Mouse (Mus musculus) olfactory bulb, adult 2 months (tissue): Measurements from ENCODE around the gene Ifnar1. TPM values are rescaled to one million over a fixed set of nuclear protein-coding genes. Genes with fewer than 3 reads are reported as not detected.

ENCODE experiments used
- H3K27ac ChIP-seq: fragments of 200-500 bp; 2 replicates; pipeline ENCODE4 v1.5.1; 2012; ENCODE audit warnings: low read depth, low read length; ENCODE audit not compliant: insufficient read depth
- H3K4me1 ChIP-seq: fragments of 200-500 bp; 2 replicates; pipeline ENCODE4 v1.6.1; 2012; ENCODE audit warnings: low read length; ENCODE audit not compliant: control insufficient read depth, insufficient read depth
- H3K4me3 ChIP-seq: fragments of 200-500 bp; 2 replicates; pipeline ENCODE4 v1.5.1; 2012; ENCODE audit warnings: mild to moderate bottlenecking, low read depth, low read length, moderate library complexity; ENCODE audit not compliant: insufficient read depth
- CTCF ChIP-seq: fragments of 200-500 bp; IDR thresholded peaks from 2 replicates; pipeline ENCODE4 v1.5.1; 2012; ENCODE audit warnings: low read depth, mild to moderate bottlenecking, low read length, moderate library complexity; ENCODE audit not compliant: insufficient read depth
- POLR2A ChIP-seq: fragments of 200-500 bp; IDR thresholded peaks from 2 replicates; pipeline ENCODE4 v1.6.1; 2012; ENCODE audit warnings: mild to moderate bottlenecking, low read depth, low read length, moderate library complexity; ENCODE audit not compliant: insufficient read depth
- whole genome bisulfite sequencing: fragments of 180-500 bp; shearing (Covaris S2); methylation state at CpG from one replicate; pipeline ENCODE4 v1.1.7; 2018; 5-methylcytosine and 5-hydroxymethylcytosine counted together
- polyA plus RNA-seq: library from polyadenylated mRNA; stranded (reverse); fragments of >200 nt; gene quantifications from 2 replicates; pipeline ENCODE4 v1.2.4, GENCODE M21; 2012; ENCODE audit warnings: low replicate concordance; ENCODE audit not compliant: missing spikeins, insufficient read depth, insufficient read length

The Ifnar1 gene
- polyA plus RNA-seq, 1 experiment = not detected

- peaks cover 8% of the 10 kb centered on the region; the same call in 1 of the 2 replicates for H3K4me1 ChIP-seq
- 23% methylated on average over 5 of the region's 5 CpGs for WGBS
- peak overlapping the region; percentile 77; the same call in 1 of the 2 replicates for H3K27ac ChIP-seq
- H3K4me3 ChIP-seq = peak overlapping the region; percentile 83; the same call in 1 of the 2 replicates
- TF ChIP-seq POLR2A (no peak), CTCF (no peak)
Measured at GRCm38 (mm10) chr16:91485841-91486240, 803 bp downstream of the Ifnar1 start.

DNA sequence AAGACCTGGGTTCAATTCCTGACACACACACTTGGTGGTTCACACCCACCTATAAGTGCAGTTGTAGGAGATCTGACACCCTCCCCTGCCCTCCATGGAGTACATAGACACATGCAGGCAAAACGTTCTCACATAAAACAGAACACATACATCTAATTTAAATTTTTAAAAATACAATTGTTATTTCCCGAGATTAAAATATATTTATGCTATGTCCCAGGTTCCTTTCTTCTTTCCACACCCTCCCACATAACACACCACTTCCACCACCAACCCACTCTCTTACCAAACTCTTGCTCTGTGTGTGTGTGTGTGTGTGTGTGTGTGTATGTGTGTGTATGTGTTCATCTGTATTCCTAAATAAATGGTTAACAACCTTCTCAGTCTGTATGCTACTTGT lies 3.0 kb downstream of the Ifnar1 start:
- H3K27ac ChIP-seq = no peak overlapping the region
- peaks cover 8% of the 10 kb centered on the region; the same call in 1 of the 2 replicates for H3K4me1 ChIP-seq
- TF ChIP-seq CTCF (no peak), POLR2A (no peak)
- WGBS = 68% methylated on average over 2 of the region's 2 CpGs
- H3K4me3 ChIP-seq = no peak overlapping the region

- no peak for TF ChIP-seq CTCF
- TF ChIP-seq POLR2A = no peak
- WGBS = 84% methylated on average over 4 of the region's 4 CpGs
- Histone ChIP-seq H3K4me1 (peaks cover 8% of the 10 kb centered on the region; the same call in 1 of the 2 replicates), H3K27ac (no peak overlapping the region), H3K4me3 (no peak overlapping the region)
Measured at GRCm38 (mm10) chr16:91490897-91491296, 5.9 kb downstream of the Ifnar1 start.

- TF ChIP-seq CTCF = no peak
- TF ChIP-seq POLR2A = no peak
- H3K27ac ChIP-seq = no peak overlapping the region
- 91% methylated on average over 3 of the region's 3 CpGs for WGBS
- no peak overlapping the region for H3K4me3 ChIP-seq
- 0 out of 2 replicates have a peak, but pooled peaks cover 5% of the 10 kb centered on the region for H3K4me1 ChIP-seq
Measured at GRCm38 (mm10) chr16:91491473-91491872, 6.4 kb downstream of the Ifnar1 start.

DNA sequence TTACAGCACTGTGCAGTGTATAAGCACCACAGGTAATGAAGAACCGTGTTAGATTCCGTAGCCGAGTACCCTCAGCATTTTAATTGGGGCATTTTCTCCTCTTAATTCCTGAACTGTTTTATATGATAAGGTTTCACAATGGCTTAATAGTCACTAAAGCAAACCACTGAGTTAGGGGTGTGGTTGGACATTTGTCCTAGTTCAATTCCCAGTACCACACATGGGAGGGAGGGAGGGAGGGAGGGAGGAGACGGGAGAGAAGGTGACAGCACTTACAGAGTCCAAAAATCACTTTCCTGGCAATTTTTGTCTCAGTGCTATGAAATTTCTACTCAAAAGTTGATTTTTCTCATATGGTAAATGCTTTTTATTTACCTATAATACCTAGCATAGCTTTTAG lies 10.5 kb downstream of the Ifnar1 start:
- WGBS = 87% methylated on average over 4 of the region's 4 CpGs
- Histone ChIP-seq H3K4me1 (no peaks in the 10 kb centered on the region), H3K4me3 (no peak overlapping the region), H3K27ac (no peak overlapping the region)
- TF ChIP-seq POLR2A (no peak), CTCF (no peak)

DNA sequence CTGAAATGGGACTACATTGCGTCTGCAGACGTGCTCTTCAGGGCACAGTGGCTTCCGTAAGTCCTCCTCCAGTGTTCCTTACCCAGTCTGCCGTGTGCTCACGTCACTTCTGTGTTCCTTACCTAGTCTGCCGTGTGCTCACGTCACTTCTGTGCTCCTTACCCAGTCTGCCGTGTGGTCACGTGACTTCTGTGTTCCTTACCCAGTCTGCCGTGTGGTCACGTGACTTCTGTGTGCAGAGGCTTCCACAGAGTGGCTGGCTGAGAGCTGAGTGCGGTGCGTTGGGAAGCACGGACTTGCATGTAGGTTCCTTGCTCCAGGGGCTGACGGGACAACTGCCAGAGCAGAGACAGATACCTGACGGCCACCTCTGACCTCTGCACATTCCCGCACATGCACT lies 11.2 kb downstream of the Ifnar1 start:
- TF ChIP-seq CTCF (no peak), POLR2A (no peak)
- H3K4me1 ChIP-seq = no peaks in the 10 kb centered on the region
- no peak overlapping the region for H3K27ac ChIP-seq
- WGBS = 96% methylated on average over 17 of the region's 17 CpGs
- no peak overlapping the region for H3K4me3 ChIP-seq

DNA sequence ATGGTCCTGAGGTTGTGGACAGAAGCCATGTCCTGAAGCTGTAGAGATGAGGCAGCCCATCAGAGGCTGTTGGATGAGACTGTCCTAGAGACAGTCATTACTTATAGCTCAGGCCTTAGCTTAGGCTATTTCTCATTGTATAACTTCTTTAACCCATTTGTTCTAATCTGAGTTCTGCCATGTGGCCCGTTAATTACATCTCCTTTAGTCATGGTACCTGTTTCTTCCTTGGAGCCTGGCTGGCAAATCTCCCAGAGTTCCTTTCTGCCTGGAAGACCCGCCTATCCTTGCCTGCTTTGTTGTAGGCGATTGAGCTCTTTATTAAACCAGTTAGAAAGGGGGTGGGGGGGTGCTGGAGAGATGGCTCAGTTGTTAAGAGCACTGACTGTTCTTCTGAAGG lies 11.7 kb downstream of the Ifnar1 start:
- TF ChIP-seq POLR2A (no peak), CTCF (no peak)
- no peak overlapping the region for H3K4me3 ChIP-seq
- H3K4me1 ChIP-seq = no peaks in the 10 kb centered on the region
- no peak overlapping the region for H3K27ac ChIP-seq
- 83% methylated on average over 3 of the region's 3 CpGs for WGBS

DNA sequence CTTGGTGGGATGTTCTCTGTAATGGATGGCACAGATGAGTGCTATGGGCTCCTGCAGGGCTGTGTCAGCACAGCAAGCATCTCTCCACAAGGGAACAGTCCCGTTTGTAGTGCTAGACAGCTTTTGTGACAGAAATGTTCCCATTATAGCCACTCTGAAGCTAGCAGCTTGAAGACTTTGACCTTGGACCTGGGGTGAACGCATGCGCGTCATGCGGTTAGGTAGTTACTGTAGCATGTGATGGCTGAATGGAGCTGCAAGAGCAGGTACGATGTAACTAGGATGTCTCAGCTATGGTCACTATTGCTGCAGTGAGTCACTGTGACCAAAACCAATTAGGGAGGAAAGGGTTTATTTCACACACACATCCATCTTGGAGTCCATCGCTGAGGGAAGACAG lies 13.0 kb downstream of the Ifnar1 start:
- H3K27ac ChIP-seq = no peak overlapping the region
- no peak overlapping the region for H3K4me3 ChIP-seq
- WGBS = 94% methylated on average over 7 of the region's 7 CpGs
- no peaks in the 10 kb centered on the region for H3K4me1 ChIP-seq
- TF ChIP-seq CTCF (no peak), POLR2A (no peak)

DNA sequence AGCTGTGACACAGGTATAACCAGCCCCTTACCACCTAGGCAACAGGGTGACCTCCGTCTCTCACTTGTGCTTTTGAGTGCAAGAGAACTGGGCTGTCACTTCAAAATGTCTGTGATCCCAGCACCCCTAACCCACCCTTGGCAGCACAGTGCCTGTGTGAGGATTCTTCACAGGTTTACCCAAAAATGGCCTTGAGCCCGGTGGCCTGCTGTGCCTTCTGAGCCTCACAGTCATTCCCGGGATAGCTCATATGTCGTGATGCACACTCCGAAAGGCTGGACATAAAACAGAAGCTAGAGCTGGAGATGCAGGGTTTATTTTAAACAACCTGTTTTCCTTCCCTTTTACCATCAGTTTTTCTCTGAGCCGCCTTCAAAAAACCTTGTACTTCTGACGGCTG lies 19.7 kb downstream of the Ifnar1 start:
- 92% methylated on average over 7 of the region's 7 CpGs for WGBS
- no peaks in the 10 kb centered on the region for H3K4me1 ChIP-seq
- no peak overlapping the region for H3K27ac ChIP-seq
- no peak overlapping the region for H3K4me3 ChIP-seq
- TF ChIP-seq CTCF = no peak
- no peak for TF ChIP-seq POLR2A

DNA sequence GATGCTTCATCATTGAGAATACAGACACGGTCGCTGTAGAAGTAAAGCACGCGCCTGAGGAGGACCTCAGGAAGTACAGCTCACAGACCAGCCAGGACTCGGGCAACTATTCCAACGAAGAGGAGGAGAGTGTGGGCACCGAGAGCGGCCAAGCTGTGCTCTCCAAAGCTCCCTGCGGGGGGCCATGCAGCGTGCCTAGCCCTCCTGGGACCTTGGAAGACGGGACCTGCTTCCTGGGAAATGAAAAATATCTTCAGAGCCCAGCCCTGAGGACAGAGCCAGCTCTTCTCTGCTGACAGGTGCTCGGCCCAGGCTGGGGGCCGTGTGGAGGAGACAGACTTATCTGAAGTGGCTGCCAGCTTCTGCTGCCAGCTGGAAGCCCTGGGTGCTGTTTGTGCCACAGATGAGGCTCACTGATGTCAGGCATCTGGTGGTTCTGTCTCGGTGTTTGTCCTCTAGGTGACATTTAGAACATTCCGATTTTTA lies 20.1 kb downstream of the Ifnar1 start:
- TF ChIP-seq POLR2A = no peak
- no peak for TF ChIP-seq CTCF
- no peak overlapping the region for H3K4me3 ChIP-seq
- no peak overlapping the region for H3K27ac ChIP-seq
- no peaks in the 10 kb centered on the region for H3K4me1 ChIP-seq
- 78% methylated on average over 15 of the region's 15 CpGs for WGBS
